In genomic region chr9:24512121-24512539, GRCm38 (mm10) we compare ENCODE assay signal across 28 mouse cellular contexts. TPM values are rescaled to one million over a fixed set of nuclear protein-coding genes. Genes with fewer than 3 reads are reported as not detected.
DNase-seq lines count a peak whose midpoint lies in the region; ATAC-seq and TF ChIP-seq lines count a peak whose summit lies in the region.
"Had no signal": no experiment of that assay in that cellular context is flagged by ENCODE, and none has a peak within 500 bp of the region (broad histone marks: within the 10 kb centered on the region; RNA-seq: fewer than 3 reads in every experiment).

No protein-coding gene starts in this region.

- no peak overlapping the region for H3ac ChIP-seq in myocyte (ENCODE audit: control insufficient read depth, insufficient read length)

- no peaks in the 10 kb centered on the region for H3K27me3 ChIP-seq in liver, adult 2 months (ENCODE audit: control insufficient read depth, insufficient read depth, low read length)
- no peaks in the 10 kb centered on the region for H3K27me3 ChIP-seq in liver, embryonic 12.5 days (replicated peaks)
- H3K27me3 ChIP-seq in CH12.LX (replicated peaks): no peaks in the 10 kb centered on the region
- no peaks in the 10 kb centered on the region for H3K27me3 ChIP-seq in liver, embryonic 15.5 days
- H3K27me3 ChIP-seq in myocyte (ENCODE audit: control insufficient read depth, insufficient read depth, insufficient read length): no peaks in the 10 kb centered on the region
- H3K27me3 ChIP-seq: embryonic facial prominence, embryonic 15.5 days; forebrain, embryonic 13.5 days; heart, embryonic 15.5 days; hindbrain, embryonic 12.5 days; intestine, embryonic 15.5 days; liver, embryonic 13.5 days; lung, embryonic 15.5 days; midbrain, embryonic 13.5 days; neural tube, embryonic 15.5 days had no signal

- TF ChIP-seq EP300 in CH12.LX (IDR thresholded peaks at IDR 0.05; ENCODE audit: low read length): peak; percentile 86

- dilution Hi-C loops in CH12.LX (cut with MboI; ENCODE audit: extremely low pct_ligation_motif_present, extremely low pct_unique_long_range_greater_than_20kb, low sequenced_read_pairs): no loop called here

- no peak for TF ChIP-seq POLR2A in liver, adult 2 months (IDR thresholded peaks at IDR 0.05; ENCODE audit: extremely low read depth, insufficient read depth, low read length)
- TF ChIP-seq POLR2A in CH12.LX (IDR thresholded peaks at IDR 0.05; ENCODE audit: low read depth, low read length) (0 out of 2 replicates have a peak, but pooled peaks have one; percentile 32), myocyte (IDR thresholded peaks at IDR 0.05; ENCODE audit: insufficient read length, low read depth) (no peak)

- H3K4me1 ChIP-seq in liver, adult 2 months (ENCODE audit: control insufficient read depth, insufficient read depth, low read length): peaks cover 32% of the 10 kb centered on the region
- no peaks in the 10 kb centered on the region for H3K4me1 ChIP-seq in liver, embryonic 12.5 days
- peaks cover 13 to 30% of the 10 kb centered on the region in 2 experiments for H3K4me1 ChIP-seq in CH12.LX (ENCODE audit: control insufficient read depth in 1 of 2, insufficient read depth in 2 of 2)
- H3K4me1 ChIP-seq in liver, embryonic 15.5 days (replicated peaks): peaks cover 3% of the 10 kb centered on the region; the same call in 1 of the 2 replicates
- H3K4me1 ChIP-seq: embryonic facial prominence, embryonic 10.5 days; embryonic facial prominence, embryonic 15.5 days; forebrain, embryonic 13.5 days; heart, embryonic 15.5 days; hindbrain, embryonic 12.5 days; intestine, embryonic 15.5 days; liver, embryonic 13.5 days; lung, embryonic 15.5 days; midbrain, embryonic 13.5 days; neural tube, embryonic 15.5 days had no signal

- no peaks in the 10 kb centered on the region for H3K9me3 ChIP-seq in liver, embryonic 12.5 days (replicated peaks)
- H3K9me3 ChIP-seq in CH12.LX (replicated peaks; ENCODE audit: low read length): no peaks in the 10 kb centered on the region
- H3K9me3 ChIP-seq in liver, embryonic 15.5 days (replicated peaks): no peaks in the 10 kb centered on the region
- H3K9me3 ChIP-seq: embryonic facial prominence, embryonic 10.5 days; embryonic facial prominence, embryonic 15.5 days; forebrain, embryonic 13.5 days; heart, embryonic 15.5 days; hindbrain, embryonic 12.5 days; intestine, embryonic 15.5 days; liver, embryonic 13.5 days; lung, embryonic 15.5 days; midbrain, embryonic 13.5 days; neural tube, embryonic 15.5 days had no signal

- H3K4me2 ChIP-seq in liver, embryonic 12.5 days: no peak overlapping the region
- H3K4me2 ChIP-seq in CH12.LX (ENCODE audit: insufficient read depth, low read depth, poor library complexity, severe bottlenecking) (peak overlapping the region; percentile 8; the same call in 1 of the 2 replicates), myocyte (ENCODE audit: low read depth) (peak overlapping the region; percentile 0)
- H3K4me2 ChIP-seq in liver, embryonic 15.5 days: no peak overlapping the region
- H3K4me2 ChIP-seq: embryonic facial prominence, embryonic 15.5 days; forebrain, embryonic 13.5 days; heart, embryonic 15.5 days; hindbrain, embryonic 12.5 days; intestine, embryonic 15.5 days; liver, embryonic 13.5 days; lung, embryonic 15.5 days; midbrain, embryonic 13.5 days; neural tube, embryonic 15.5 days had no signal

- no peak overlapping the region for H3K4me3 ChIP-seq in liver, adult 2 months (ENCODE audit: insufficient read depth, low read depth, low read length)
- H3K4me3 ChIP-seq in liver, embryonic 12.5 days: no peak overlapping the region
- no peak overlapping the region for H3K4me3 ChIP-seq in CH12.LX (replicated peaks in 1 of 3; ENCODE audit: low read depth in 2 of 3, low read length in 2 of 3, poor library complexity in 1 of 3)
- H3K4me3 ChIP-seq in liver, embryonic 15.5 days (replicated peaks): no peak overlapping the region
- no peak overlapping the region for H3K4me3 ChIP-seq in myocyte
- H3K4me3 ChIP-seq: embryonic facial prominence, embryonic 10.5 days; embryonic facial prominence, embryonic 15.5 days; forebrain, embryonic 13.5 days; heart, embryonic 15.5 days; hindbrain, embryonic 12.5 days; intestine, embryonic 15.5 days; liver, embryonic 13.5 days; lung, embryonic 15.5 days; midbrain, embryonic 13.5 days; neural tube, embryonic 15.5 days had no signal

- H3K36me3 ChIP-seq in liver, adult 2 months (ENCODE audit: control insufficient read depth, insufficient read depth, low read length): no peaks in the 10 kb centered on the region
- H3K36me3 ChIP-seq in liver, embryonic 12.5 days: no peaks in the 10 kb centered on the region
- no peaks in the 10 kb centered on the region for H3K36me3 ChIP-seq in CH12.LX (replicated peaks in 1 of 2; ENCODE audit: control insufficient read depth in 1 of 2, insufficient read depth in 1 of 2, low read length in 1 of 2)
- H3K36me3 ChIP-seq in liver, embryonic 15.5 days (replicated peaks): no peaks in the 10 kb centered on the region
- no peaks in the 10 kb centered on the region for H3K36me3 ChIP-seq in myocyte (ENCODE audit: control insufficient read depth, insufficient read depth)
- H3K36me3 ChIP-seq: embryonic facial prominence, embryonic 10.5 days; embryonic facial prominence, embryonic 15.5 days; heart, embryonic 15.5 days; hindbrain, embryonic 12.5 days; intestine, embryonic 15.5 days; liver, embryonic 13.5 days; lung, embryonic 15.5 days; midbrain, embryonic 13.5 days; neural tube, embryonic 15.5 days had no signal

- TF ChIP-seq CTCF in liver, adult 2 months (IDR thresholded peaks at IDR 0.05; ENCODE audit: low read depth, low read length): no peak
- TF ChIP-seq CTCF in CH12.LX (conservative IDR thresholded peaks at IDR 0.05 in 1 of 2, IDR thresholded peaks at IDR 0.05 in 1 of 2; ENCODE audit: low read depth in 2 of 2, low read length in 2 of 2): no peak

- in situ Hi-C loops in CH12.LX (cut with MboI; ENCODE audit: low pct_ligation_motif_present, low pct_unique_long_range_greater_than_20kb, low sequenced_read_pairs): loop anchor here (5.0 kb wide), 1 partner anchor 395 kb away; no protein-coding TSS in a partner anchor

- no peaks in the 10 kb centered on the region for H3K79me2 ChIP-seq in liver, adult 2 months (ENCODE audit: control insufficient read depth, insufficient read depth, low read length)
- no peaks in the 10 kb centered on the region; the same call in 1 of the 2 replicates for H3K79me2 ChIP-seq in CH12.LX (replicated peaks; ENCODE audit: control insufficient read depth, extremely low read depth, insufficient read depth, poor library complexity, severe bottlenecking)
- no peaks in the 10 kb centered on the region for H3K79me2 ChIP-seq in myocyte (ENCODE audit: control insufficient read depth, insufficient read depth)

- 57% methylated on average over 5 of the region's 5 CpGs for WGBS in liver, adult 2 months
- 69% methylated on average over 5 of the region's 5 CpGs for WGBS in liver, embryonic 12.5 days (ENCODE audit: insufficient replicate concordance)
- WGBS in liver, embryonic 15.5 days (ENCODE audit: insufficient replicate concordance): 58% methylated on average over 5 of the region's 5 CpGs

- peak overlapping the region; percentile 93 for H3K27ac ChIP-seq in liver, adult 2 months (replicated peaks; ENCODE audit: insufficient read depth, low read depth, low read length)
- no peak overlapping the region for H3K27ac ChIP-seq in liver, embryonic 12.5 days
- no peak overlapping the region; the same call in 1 of the 2 replicates for H3K27ac ChIP-seq in CH12.LX (ENCODE audit: insufficient read depth, low read depth)
- 0 out of 2 replicates have a peak overlapping the region, but pooled peaks have one; percentile 3 for H3K27ac ChIP-seq in liver, embryonic 15.5 days (replicated peaks)
- H3K27ac ChIP-seq: embryonic facial prominence, embryonic 10.5 days; embryonic facial prominence, embryonic 15.5 days; forebrain, embryonic 13.5 days; heart, embryonic 15.5 days; hindbrain, embryonic 12.5 days; hindbrain, postnatal 0 days; intestine, embryonic 15.5 days; kidney, postnatal 0 days; liver, embryonic 13.5 days; lung, embryonic 15.5 days; midbrain, embryonic 13.5 days; neural tube, embryonic 15.5 days had no signal

- TF ChIP-seq RAD21 in CH12.LX (IDR thresholded peaks at IDR 0.05; ENCODE audit: low read depth, low read length): no peak

- no peak for ATAC-seq in liver, embryonic 12.5 days
- no peak for ATAC-seq in liver, embryonic 15.5 days (ENCODE audit: insufficient read depth)
- ATAC-seq: forebrain, embryonic 13.5 days; hindbrain, postnatal 0 days; intestine, embryonic 15.5 days; midbrain, embryonic 13.5 days had no signal

- no peak for DNase-seq in liver, adult 2 months (ENCODE audit: extremely low read depth, low read depth, low spot score)
- DNase-seq in CH12.LX (ENCODE audit: extremely low read depth): peak; percentile 64
- DNase-seq in frontal cortex, postnatal 10 days (ENCODE audit: low spot score in 2 of 2): no peak
- no peak for DNase-seq in heart, adult 18-20 months
- DNase-seq: cerebellum, adult 2 months; cerebellum, postnatal 14 days; gastrocnemius, postnatal 25 days; heart, postnatal 36 days; kidney, adult 8-10 months; liver, embryonic 13.5 days; lung, postnatal 36 days; right cerebral cortex, postnatal 25 days; thymus, adult 2 months; thymus, postnatal 36 days had no signal

- no peak overlapping the region; the same call in 1 of the 2 replicates for H3K9ac ChIP-seq in liver, adult 2 months (ENCODE audit: low read depth, low read length)
- H3K9ac ChIP-seq in liver, embryonic 12.5 days: no peak overlapping the region
- no peak overlapping the region for H3K9ac ChIP-seq in CH12.LX (ENCODE audit: insufficient read depth, low read depth)
- H3K9ac ChIP-seq in liver, embryonic 15.5 days: no peak overlapping the region
- H3K9ac ChIP-seq: embryonic facial prominence, embryonic 15.5 days; forebrain, embryonic 13.5 days; heart, embryonic 15.5 days; hindbrain, embryonic 12.5 days; intestine, embryonic 15.5 days; liver, embryonic 13.5 days; lung, embryonic 15.5 days; midbrain, embryonic 13.5 days; neural tube, embryonic 15.5 days had no signal

TF ChIP-seq in CH12.LX, 34 proteins besides CTCF, POLR2A, EP300 and RAD21 (continues in another document):
- 0 out of 2 replicates have a peak, but pooled peaks have one; percentile 45 for TF ChIP-seq TBP (conservative IDR thresholded peaks at IDR 0.05; ENCODE audit: low read depth, low read length)
- no peak for TF ChIP-seq MAZ (IDR thresholded peaks at IDR 0.05; ENCODE audit: low read depth, low read length)

TF ChIP-seq in myocyte, 11 proteins besides CTCF, POLR2A, EP300 and RAD21 (continues in another document):
- TF ChIP-seq CEBPB (IDR thresholded peaks at IDR 0.05; ENCODE audit: insufficient read depth, poor library complexity, severe bottlenecking) (no peak), POLR2AphosphoS2 (IDR thresholded peaks at IDR 0.05; ENCODE audit: insufficient read length, low read depth) (no peak)

RNA-seq across cellular contexts. Expression of gene Dpy19l1, which starts 9.2 kb away (rescaled TPM):
- total RNA-seq in liver, adult 2 months (2014; rRNA removed): 29.0 TPM in 2 replicates
- polyA plus RNA-seq in liver, adult 2 months (2012; rRNA removed): 10.1 and 10.7 TPM in 2 replicates
- 27.4 and 30.8 TPM in 2 replicates for polyA plus RNA-seq in liver, embryonic 12.5 days (2016; fragmentation: Nextera tagmentation; extraction: Ambion mirVana)
- 21.2 and 27.4 TPM in 2 replicates for total RNA-seq in CH12.LX (2012; rRNA removed)
- 44.1 and 48.2 TPM in 2 replicates for total RNA-seq in CH12.LX (2014; rRNA removed)
- 23.4 and 26.3 TPM in 2 replicates for polyA plus RNA-seq in CH12.LX (2012; ENCODE audit: insufficient read length, low read depth)
- 12.3 and 13.4 TPM in 2 replicates for polyA plus RNA-seq in liver, embryonic 15.5 days (2015; fragmentation: Nextera tagmentation; extraction: Ambion mirVana)
- 17.3 TPM for polyA plus RNA-seq in myocyte (2012; fragmentation: generic; extraction: Trizol)
- total RNA-seq in heart, adult 18-20 months (2021): 1 to 10 TPM; 6.3 to 8.1 TPM

Comparison
In these comparisons a context has a peak if more than half of its experiments do, and no peak if none do; other contexts are left out.
1. H3K27ac ChIP-seq: peak in liver, adult 2 months (single experiment) and liver, embryonic 15.5 days (single experiment); none in liver, embryonic 12.5 days (single experiment) and CH12.LX (single experiment).
2. H3K4me2 ChIP-seq: peak in CH12.LX (single experiment) and myocyte (single experiment); none in liver, embryonic 12.5 days (single experiment) and liver, embryonic 15.5 days (single experiment).